Mouse (Mus musculus): Measurements from ENCODE around the gene Rdh11. TPM values are rescaled to one million over a fixed set of nuclear protein-coding genes. Genes with fewer than 3 reads are reported as not detected.
A peak's percentile ranks its signal among the peaks of the same experiment; 100 is the strongest.

Gene Rdh11
- polyA plus RNA-seq, 1 experiment from 2014 or later: 18.4 TPM

DNA sequence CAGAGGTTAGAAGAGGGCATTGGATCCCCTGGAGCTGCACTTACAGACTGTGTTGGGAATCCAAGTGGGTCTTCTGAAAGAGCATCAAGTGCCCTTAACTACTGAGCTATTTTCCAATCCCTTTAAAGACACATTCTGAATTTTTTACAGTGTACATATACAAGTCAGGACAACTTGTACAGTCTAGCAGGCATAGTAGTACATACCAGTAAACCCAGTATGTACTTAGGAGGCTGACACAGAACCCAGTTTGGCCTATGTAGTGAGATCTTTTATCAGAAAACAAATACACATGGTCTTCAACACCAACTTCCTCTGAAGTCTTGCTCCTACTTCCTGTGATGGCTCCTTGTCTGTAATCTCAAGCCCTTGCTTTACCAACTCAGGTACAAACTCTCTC is 53.1 kb downstream of the Rdh11 start:
- Histone ChIP-seq H3K9ac (no peak overlapping the region), H3K4me3 (no peak overlapping the region), H3K4me2 (no peak overlapping the region), H3K36me3 (no peaks in the 10 kb centered on the region), H3K4me1 (replicated peaks) (peaks cover 3% of the 10 kb centered on the region; the same call in 1 of the 2 replicates), H3K27ac (ENCODE audit: poor library complexity, severe bottlenecking) (no peak overlapping the region), H3K9me3 (replicated peaks) (no peaks in the 10 kb centered on the region), H3K27me3 (replicated peaks) (no peaks in the 10 kb centered on the region)
- no peak for ATAC-seq (ENCODE audit: insufficient number of reproducible peaks, low FRiP score)

DNA sequence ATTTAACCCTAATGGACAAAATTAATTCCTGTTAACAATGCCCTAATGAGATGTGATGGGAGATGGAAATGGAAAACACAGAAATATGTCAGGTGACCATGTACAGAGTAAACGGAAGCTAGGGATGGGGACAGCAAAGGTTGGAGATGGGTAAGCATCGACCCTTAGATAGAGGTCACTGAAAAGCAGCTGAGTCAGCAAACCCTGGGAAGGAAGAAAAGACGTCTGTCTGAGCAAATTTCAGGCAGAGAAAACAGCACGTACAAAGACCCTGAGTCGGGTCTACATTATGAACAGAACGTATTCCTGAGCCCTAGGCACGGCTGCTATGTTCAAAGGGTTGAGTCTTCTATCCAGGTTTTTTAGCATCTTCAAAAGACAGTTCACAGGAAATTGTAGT is 55.1 kb downstream of the Rdh11 start:
- H3K4me2 ChIP-seq: no peak overlapping the region
- H3K27me3 ChIP-seq (replicated peaks): peaks cover 20% of the 10 kb centered on the region
- no peaks in the 10 kb centered on the region for H3K36me3 ChIP-seq
- H3K27ac ChIP-seq (ENCODE audit: poor library complexity, severe bottlenecking): no peak overlapping the region
- H3K4me1 ChIP-seq (replicated peaks): peaks cover 3% of the 10 kb centered on the region; the same call in 1 of the 2 replicates
- no peak overlapping the region for H3K4me3 ChIP-seq
- WGBS: 71% methylated on average over 7 of the region's 7 CpGs
- H3K9ac ChIP-seq: no peak overlapping the region
- H3K9me3 ChIP-seq (replicated peaks): 0 out of 2 replicates have a peak, but pooled peaks cover 6% of the 10 kb centered on the region
- no peak for ATAC-seq (ENCODE audit: insufficient number of reproducible peaks, low FRiP score)

DNA sequence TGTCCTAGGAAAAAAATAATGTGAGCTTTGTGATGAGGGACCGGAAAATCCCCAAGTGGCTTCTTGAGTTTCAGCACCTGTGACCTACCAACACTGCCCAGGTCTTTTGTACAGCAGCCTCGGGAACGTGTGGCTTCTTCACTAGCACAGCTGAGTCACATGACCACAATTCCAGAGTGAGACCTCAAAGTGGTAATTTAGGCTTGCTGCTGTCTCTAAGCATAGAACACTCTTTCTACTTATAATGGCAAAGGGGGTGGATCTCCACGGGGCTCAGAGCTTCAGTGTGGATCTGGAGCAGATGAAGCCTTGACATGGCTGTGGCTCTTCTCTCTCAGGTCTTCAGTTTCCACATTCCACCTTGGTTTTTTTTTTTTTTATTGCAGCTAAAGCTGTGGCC is 57.0 kb downstream of the Rdh11 start:
- Histone ChIP-seq H3K4me3 (no peak overlapping the region), H3K27ac (ENCODE audit: poor library complexity, severe bottlenecking) (no peak overlapping the region), H3K36me3 (no peaks in the 10 kb centered on the region), H3K9me3 (replicated peaks) (0 out of 2 replicates have a peak, but pooled peaks cover 6% of the 10 kb centered on the region), H3K4me1 (replicated peaks) (peaks cover 14% of the 10 kb centered on the region), H3K4me2 (no peak overlapping the region), H3K27me3 (replicated peaks) (peaks cover 38% of the 10 kb centered on the region), H3K9ac (no peak overlapping the region)
- WGBS: 32% methylated on average over 4 of the region's 4 CpGs
- ATAC-seq (ENCODE audit: insufficient number of reproducible peaks, low FRiP score): no peak

DNA sequence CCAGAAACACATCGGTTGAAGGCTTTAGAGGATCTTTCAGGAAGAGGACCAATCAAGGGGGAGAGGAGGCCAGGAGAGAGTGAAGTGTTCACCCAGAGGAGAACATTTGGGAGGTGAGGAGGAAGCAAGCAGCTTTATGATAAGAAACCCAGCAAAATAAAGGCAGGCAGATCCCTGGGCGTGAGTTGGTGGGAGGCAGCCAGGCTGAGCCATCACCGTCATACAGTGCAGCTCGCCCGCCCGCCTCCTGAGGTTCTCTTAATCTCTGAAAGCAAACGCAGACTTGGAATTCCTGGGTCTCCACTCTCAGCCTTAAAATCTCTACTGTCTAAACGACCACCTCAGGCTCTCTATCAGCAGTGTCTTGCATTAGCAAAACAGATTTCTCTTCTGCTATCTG is 57.4 kb downstream of the Rdh11 start:
- no peak overlapping the region for H3K27ac ChIP-seq (ENCODE audit: poor library complexity, severe bottlenecking)
- H3K4me1 ChIP-seq (replicated peaks): peaks cover 14% of the 10 kb centered on the region
- no peak overlapping the region for H3K9ac ChIP-seq
- WGBS: 17% methylated on average over 8 of the region's 8 CpGs
- 0 out of 2 replicates have a peak, but pooled peaks cover 6% of the 10 kb centered on the region for H3K9me3 ChIP-seq (replicated peaks)
- ATAC-seq (ENCODE audit: insufficient number of reproducible peaks, low FRiP score): no peak
- H3K36me3 ChIP-seq: no peaks in the 10 kb centered on the region
- H3K27me3 ChIP-seq (replicated peaks): peaks cover 41% of the 10 kb centered on the region
- H3K4me2 ChIP-seq: no peak overlapping the region
- H3K4me3 ChIP-seq: no peak overlapping the region

DNA sequence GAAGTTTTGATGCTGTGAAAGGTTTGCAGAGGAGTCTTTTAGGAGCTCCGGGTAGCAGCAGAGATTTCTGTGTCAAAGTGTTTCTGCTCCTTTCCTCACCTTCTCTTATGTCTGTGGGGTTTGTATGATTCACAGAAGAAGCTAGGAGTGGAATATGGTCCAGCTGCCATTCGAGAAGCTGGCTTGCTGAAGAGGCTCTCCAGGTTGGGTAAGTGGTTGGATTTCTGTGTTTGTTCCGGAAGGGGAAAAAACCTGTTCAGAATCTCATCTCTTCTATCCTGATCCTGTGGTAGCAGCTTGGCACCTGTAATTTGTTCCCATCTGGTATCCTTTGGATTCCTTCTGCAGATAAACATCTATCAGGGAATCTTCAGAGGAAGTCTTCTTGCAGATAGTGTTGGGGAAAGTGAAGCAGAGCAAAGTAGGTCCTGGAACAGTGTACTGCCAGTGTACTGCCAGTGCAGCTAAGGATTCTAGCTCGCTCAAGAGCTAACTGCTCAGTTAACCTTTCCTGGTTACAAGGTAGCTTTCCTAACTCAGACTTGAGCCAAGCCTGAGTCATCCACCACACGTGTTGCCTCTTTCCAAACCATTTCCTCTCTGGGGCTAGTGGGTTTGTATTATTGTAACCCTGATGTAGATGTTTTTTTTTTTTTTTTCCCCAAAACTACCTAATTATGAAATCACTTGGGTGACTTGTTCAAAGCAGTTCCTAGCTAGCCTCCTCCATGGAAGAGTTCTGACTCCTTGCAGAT is 60.2 kb downstream of the Rdh11 start:
- no peak for ATAC-seq (ENCODE audit: insufficient number of reproducible peaks, low FRiP score)
- H3K4me2 ChIP-seq: peak overlapping the region; percentile 96
- no peak overlapping the region for H3K27ac ChIP-seq (ENCODE audit: poor library complexity, severe bottlenecking)
- peaks cover 14% of the 10 kb centered on the region for H3K4me1 ChIP-seq (replicated peaks)
- peak overlapping the region; percentile 52 for H3K4me3 ChIP-seq
- 29% methylated on average over 5 of the region's 5 CpGs for WGBS
- H3K36me3 ChIP-seq: no peaks in the 10 kb centered on the region
- H3K9me3 ChIP-seq (replicated peaks): 0 out of 2 replicates have a peak, but pooled peaks cover 6% of the 10 kb centered on the region
- H3K9ac ChIP-seq: no peak overlapping the region
- peaks cover 45% of the 10 kb centered on the region for H3K27me3 ChIP-seq (replicated peaks)

DNA sequence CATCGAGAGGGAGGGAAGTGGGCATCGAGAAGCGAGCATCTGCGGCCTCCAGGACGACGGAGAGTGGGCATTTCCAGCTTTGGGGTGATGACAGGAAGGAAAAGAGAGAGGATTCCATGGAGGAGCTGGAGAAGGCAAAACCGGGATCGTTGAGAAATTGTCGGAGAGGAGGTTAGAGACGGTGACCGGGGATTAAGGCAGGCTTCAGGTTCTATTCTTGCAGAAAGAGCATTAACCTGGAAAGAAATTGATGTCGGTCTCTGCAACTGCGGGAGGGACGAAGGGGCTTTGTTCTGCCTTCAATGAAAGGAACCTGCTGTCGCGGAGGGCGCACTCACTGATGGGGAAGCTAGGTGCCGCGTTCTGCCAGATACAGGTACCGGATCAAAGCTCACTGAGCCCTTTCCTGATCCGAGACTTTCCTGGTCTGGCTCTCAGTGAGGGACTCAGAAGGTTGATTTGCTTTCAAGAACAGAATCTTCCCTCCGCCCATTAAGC is 60.9 kb downstream of the Rdh11 start:
- Histone ChIP-seq H3K36me3 (no peaks in the 10 kb centered on the region), H3K4me3 (peak overlapping the region; percentile 52), H3K9ac (peak overlapping the region; percentile 56), H3K4me2 (peak overlapping the region; percentile 96), H3K27me3 (replicated peaks) (peaks cover 45% of the 10 kb centered on the region), H3K4me1 (replicated peaks) (peaks cover 14% of the 10 kb centered on the region), H3K27ac (ENCODE audit: poor library complexity, severe bottlenecking) (no peak overlapping the region), H3K9me3 (replicated peaks) (0 out of 2 replicates have a peak, but pooled peaks cover 6% of the 10 kb centered on the region)
- WGBS: under 1% methylated on average over 22 of the region's 22 CpGs
- no peak for ATAC-seq (ENCODE audit: insufficient number of reproducible peaks, low FRiP score)

DNA sequence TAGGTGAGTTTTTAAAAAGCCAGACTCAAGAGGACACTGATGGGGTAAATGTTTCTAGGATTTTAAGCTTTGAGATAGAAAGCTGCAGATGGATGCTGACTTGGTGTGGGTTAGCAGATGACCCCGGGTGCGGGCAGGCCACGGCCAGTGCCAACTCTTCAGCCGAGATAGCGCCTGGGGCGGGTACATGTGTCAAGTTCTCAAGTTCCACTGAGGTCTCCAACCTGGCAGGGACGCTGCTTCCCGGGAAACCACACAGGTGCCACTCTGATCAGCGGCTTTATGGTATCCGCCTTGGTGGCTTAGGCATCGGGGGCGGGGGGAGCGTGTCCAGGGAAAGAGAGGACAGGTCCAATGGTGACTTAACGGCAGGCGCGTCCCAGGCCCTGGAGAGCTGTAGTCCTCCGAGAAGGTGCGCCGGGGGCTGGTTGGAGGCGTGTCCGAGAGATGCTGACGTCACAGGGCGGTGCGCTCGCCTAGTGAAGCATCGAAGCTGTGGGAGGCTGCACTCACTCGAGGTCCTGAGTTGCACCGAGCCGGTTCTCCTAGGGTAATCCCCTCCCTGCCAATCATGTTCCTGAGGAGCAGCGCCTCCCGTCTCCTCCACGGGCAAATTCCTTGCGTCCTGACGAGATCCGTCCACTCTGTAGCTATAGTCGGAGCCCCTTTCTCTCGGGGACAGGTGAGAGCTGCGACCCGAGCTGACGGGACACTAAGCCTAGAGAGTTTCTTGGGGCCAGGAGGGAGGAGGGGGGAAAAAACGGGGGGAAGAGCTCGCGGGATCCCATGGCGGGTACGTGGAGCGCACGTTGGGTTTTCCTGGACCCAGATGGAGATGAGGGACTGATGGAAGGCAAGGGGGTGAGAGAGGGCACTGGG is 61.6 kb downstream of the Rdh11 start, which contains the start of gene Arg2:
Gene Arg2 (plus strand): TSS at position 479 of the 879 bp plus-strand sequence.
- H3K4me2 ChIP-seq: peak within 1 kb of the TSS; percentile 96
- 0 out of 2 replicates have a peak, but pooled peaks cover 6% of the 10 kb centered on the region for H3K9me3 ChIP-seq (replicated peaks)
- under 1% methylated on average over 47 of the region's 47 CpGs for WGBS
- ATAC-seq (ENCODE audit: insufficient number of reproducible peaks, low FRiP score): peak; percentile 72; the same call in 1 of the 2 replicates
- peak within 1 kb of the TSS; percentile 52 for H3K4me3 ChIP-seq
- peak within 1 kb of the TSS; percentile 56 for H3K9ac ChIP-seq
- H3K36me3 ChIP-seq: no peaks in the 10 kb centered on the region
- H3K27me3 ChIP-seq (replicated peaks): peaks cover 45% of the 10 kb centered on the region
- peaks cover 14% of the 10 kb centered on the region for H3K4me1 ChIP-seq (replicated peaks)
- no peak within 1 kb of the TSS for H3K27ac ChIP-seq (ENCODE audit: poor library complexity, severe bottlenecking)

Other genes with a start within 250 kb of the Rdh11 start
- gene Tmem229b, start 184.7 kb downstream of the Rdh11 start, polyA plus RNA-seq (2016; fragmentation: Nextera tagmentation; extraction: Ambion mirVana): 2.9 and 3.4 TPM in 2 replicates
- gene Plekhh1, start 163.1 kb downstream of the Rdh11 start, polyA plus RNA-seq (2016; fragmentation: Nextera tagmentation; extraction: Ambion mirVana): 5.3 and 5.8 TPM in 2 replicates
- 16.8 and 17.4 TPM in 2 replicates for gene Pigh, start 102.6 kb downstream of the Rdh11 start, polyA plus RNA-seq (2016; fragmentation: Nextera tagmentation; extraction: Ambion mirVana)
- gene Arg2, start 61.5 kb downstream of the Rdh11 start, polyA plus RNA-seq (2016; fragmentation: Nextera tagmentation; extraction: Ambion mirVana): 0.15 and 0.44 TPM in 2 replicates
- gene Vti1b, start 19.6 kb downstream of the Rdh11 start, polyA plus RNA-seq (2016; fragmentation: Nextera tagmentation; extraction: Ambion mirVana): 93.7 and 100 TPM in 2 replicates
- gene Rdh12, start 16.6 kb upstream of the Rdh11 start, polyA plus RNA-seq (2016; fragmentation: Nextera tagmentation; extraction: Ambion mirVana): 0.51 and 0.87 TPM in 2 replicates
- 12.3 and 13.1 TPM in 2 replicates for gene Zfyve26, start 104.0 kb upstream of the Rdh11 start, polyA plus RNA-seq (2016; fragmentation: Nextera tagmentation; extraction: Ambion mirVana)
- gene Rad51b, start 105.0 kb upstream of the Rdh11 start, polyA plus RNA-seq (2016; fragmentation: Nextera tagmentation; extraction: Ambion mirVana): 4.5 and 4.6 TPM in 2 replicates